Mouse (Mus musculus): ENCODE data around the gene Sik1.

The Sik1 gene

GRCm38 (mm10) chr17:31831866-31832576 lies 23.6 kb downstream of the Sik1 start:
- DNase-seq (ENCODE audit: low read depth, low spot score), result no peak

GRCm38 (mm10) chr17:31831097-31831865 lies 24.3 kb downstream of the Sik1 start:
- peak; percentile 17 for DNase-seq (ENCODE audit: low read depth, low spot score)

- DNase-seq (ENCODE audit: low read depth, low spot score), result no peak
Measured at GRCm38 (mm10) chr17:31830506-31831075, 25.0 kb downstream of the Sik1 start.

GRCm38 (mm10) chr17:31828916-31829315 lies 26.7 kb downstream of the Sik1 start:
- DNase-seq (ENCODE audit: low read depth, low spot score), result no peak

GRCm38 (mm10) chr17:31828118-31828517 lies 27.5 kb downstream of the Sik1 start:
- DNase-seq (ENCODE audit: low read depth, low spot score), result no peak

- DNase-seq (ENCODE audit: low read depth, low spot score), result no peak
Measured at GRCm38 (mm10) chr17:31827206-31827605, 28.4 kb downstream of the Sik1 start.

- no peak for DNase-seq (ENCODE audit: low read depth, low spot score)
Measured at GRCm38 (mm10) chr17:31826669-31827068, 28.9 kb downstream of the Sik1 start.

GRCm38 (mm10) chr17:31825678-31826077 lies 29.9 kb downstream of the Sik1 start:
- no peak for DNase-seq (ENCODE audit: low read depth, low spot score)

GRCm38 (mm10) chr17:31824812-31825211 lies 30.8 kb downstream of the Sik1 start:
- DNase-seq (ENCODE audit: low read depth, low spot score), result no peak

- no peak for DNase-seq (ENCODE audit: low read depth, low spot score)
Measured at GRCm38 (mm10) chr17:31821136-31821933, 34.3 kb downstream of the Sik1 start.

- DNase-seq (ENCODE audit: low read depth, low spot score), result no peak
Measured at GRCm38 (mm10) chr17:31820099-31820846, 35.3 kb downstream of the Sik1 start.

- DNase-seq (ENCODE audit: low read depth, low spot score), result no peak
Measured at GRCm38 (mm10) chr17:31819372-31819771, 36.2 kb downstream of the Sik1 start.

- no peak for DNase-seq (ENCODE audit: low read depth, low spot score)
Measured at GRCm38 (mm10) chr17:31817815-31818214, 37.8 kb downstream of the Sik1 start.

GRCm38 (mm10) chr17:31817203-31817602 lies 38.4 kb downstream of the Sik1 start:
- DNase-seq (ENCODE audit: low read depth, low spot score), result peak; percentile 65

- no peak for DNase-seq (ENCODE audit: low read depth, low spot score)
Measured at GRCm38 (mm10) chr17:31814848-31815247, 40.8 kb downstream of the Sik1 start.

GRCm38 (mm10) chr17:31813938-31814622 lies 41.5 kb downstream of the Sik1 start:
- DNase-seq (ENCODE audit: low read depth, low spot score), result no peak

GRCm38 (mm10) chr17:31811333-31811732 lies 44.3 kb downstream of the Sik1 start:
- DNase-seq (ENCODE audit: low read depth, low spot score), result no peak

GRCm38 (mm10) chr17:31809894-31810293 lies 45.7 kb downstream of the Sik1 start:
- DNase-seq (ENCODE audit: low read depth, low spot score), result no peak

- no peak for DNase-seq (ENCODE audit: low read depth, low spot score)
Measured at GRCm38 (mm10) chr17:31809136-31809535, 46.5 kb downstream of the Sik1 start.

GRCm38 (mm10) chr17:31808082-31808875 lies 47.3 kb downstream of the Sik1 start:
- DNase-seq (ENCODE audit: low read depth, low spot score), result peak; percentile 61
